Mouse (Mus musculus): ENCODE results near the gene Tcap. TPM values are rescaled to one million over a fixed set of nuclear protein-coding genes. Genes with fewer than 3 reads are reported as not detected.

The Tcap gene
- total RNA-seq, 1 experiment, result 0.45 TPM

GRCm38 (mm10) chr11:98341174-98341573 is 42.4 kb upstream of the Tcap start:
- Histone ChIP-seq H3K4me1 (ENCODE audit: control insufficient read depth in 2 of 2, insufficient read depth in 2 of 2, low read length in 2 of 2, poor library complexity in 1 of 2) (peaks cover 0 to 8% of the 10 kb centered on the region in 2 experiments; a peak in 1 of 4 replicates), H3K9me3 (ENCODE audit: control insufficient read depth, insufficient read depth, low read depth, low read length) (no peaks in the 10 kb centered on the region), H3K27ac (ENCODE audit: insufficient read depth, low read depth, low read length, poor library complexity, severe bottlenecking) (no peak overlapping the region), H3K36me3 (ENCODE audit: control insufficient read depth, insufficient read depth, low read length, poor library complexity, severe bottlenecking) (no peaks in the 10 kb centered on the region), H3K9ac (ENCODE audit: insufficient read depth, low read depth, low read length, poor library complexity, severe bottlenecking) (no peak overlapping the region), H3K4me3 (ENCODE audit: insufficient read depth in 1 of 2, low read depth in 1 of 2, low read length in 2 of 2, poor library complexity in 1 of 2, severe bottlenecking in 1 of 2) (no peak overlapping the region)
- in situ Hi-C loops (cut with MboI; ENCODE audit: low sequenced_read_pairs in 2 of 2, unreplicated experiment in 2 of 2), result loop anchor here in 1 of 2 experiments (5.0 kb wide), 1 partner anchor 74 kb away; no protein-coding TSS in a partner anchor
- TF ChIP-seq CHD2 (IDR thresholded peaks at IDR 0.05; ENCODE audit: low read depth, low read length) (no peak), MAFK (IDR thresholded peaks at IDR 0.05; ENCODE audit: insufficient read depth, low read depth, low read length) (no peak), ZC3H11A (IDR thresholded peaks at IDR 0.05; ENCODE audit: borderline replicate concordance, low read depth, low read length) (no peak), HCFC1 (IDR thresholded peaks at IDR 0.05; ENCODE audit: borderline replicate concordance, insufficient read depth, low read length) (no peak), ZNF384 (IDR thresholded peaks at IDR 0.05; ENCODE audit: low read depth, low read length) (no peak)
- no peak for DNase-seq (ENCODE audit: low read depth, low spot score)

- no peak for TF ChIP-seq MAFK (IDR thresholded peaks at IDR 0.05; ENCODE audit: insufficient read depth, low read depth, low read length)
- TF ChIP-seq ZNF384 (IDR thresholded peaks at IDR 0.05; ENCODE audit: low read depth, low read length), result peak; percentile 70; the same call in 1 of the 2 replicates
- TF ChIP-seq CHD2 (IDR thresholded peaks at IDR 0.05; ENCODE audit: low read depth, low read length), result peak; percentile 61; the same call in 1 of the 2 replicates
- TF ChIP-seq HCFC1 (IDR thresholded peaks at IDR 0.05; ENCODE audit: borderline replicate concordance, insufficient read depth, low read length), result peak; percentile 71; the same call in 1 of the 2 replicates
- peak; percentile 66; the same call in 1 of the 2 replicates for TF ChIP-seq ZC3H11A (IDR thresholded peaks at IDR 0.05; ENCODE audit: borderline replicate concordance, low read depth, low read length)
- in situ Hi-C loops (cut with MboI; ENCODE audit: low sequenced_read_pairs in 2 of 2, unreplicated experiment in 2 of 2), result loop anchor here in 1 of 2 experiments (5.0 kb wide), 1 partner anchor 75 kb away; no protein-coding TSS in a partner anchor
- Histone ChIP-seq H3K4me1 (ENCODE audit: control insufficient read depth in 2 of 2, insufficient read depth in 2 of 2, low read length in 2 of 2, poor library complexity in 1 of 2) (peaks cover 0 to 8% of the 10 kb centered on the region in 2 experiments; a peak in 1 of 4 replicates), H3K36me3 (ENCODE audit: control insufficient read depth, insufficient read depth, low read length, poor library complexity, severe bottlenecking) (no peaks in the 10 kb centered on the region), H3K9me3 (ENCODE audit: control insufficient read depth, insufficient read depth, low read depth, low read length) (no peaks in the 10 kb centered on the region), H3K27ac (ENCODE audit: insufficient read depth, low read depth, low read length, poor library complexity, severe bottlenecking) (no peak overlapping the region), H3K9ac (ENCODE audit: insufficient read depth, low read depth, low read length, poor library complexity, severe bottlenecking) (no peak overlapping the region), H3K4me3 (ENCODE audit: insufficient read depth in 1 of 2, low read depth in 1 of 2, low read length in 2 of 2, poor library complexity in 1 of 2, severe bottlenecking in 1 of 2) (peak overlapping the region in 1 of 2 experiments; percentile 19; a peak in 1 of 4 replicates)
- peak; percentile 82 for DNase-seq (ENCODE audit: low read depth, low spot score)
These were observed 41.3 kb upstream of the Tcap start for GRCm38 (mm10) chr11:98342000-98342945.

GRCm38 (mm10) chr11:98345253-98345652 is 38.4 kb upstream of the Tcap start:
- 0 out of 2 replicates have a peak, but pooled peaks have one; percentile 29 for TF ChIP-seq ZC3H11A (IDR thresholded peaks at IDR 0.05; ENCODE audit: borderline replicate concordance, low read depth, low read length)
- TF ChIP-seq ZNF384 (IDR thresholded peaks at IDR 0.05; ENCODE audit: low read depth, low read length), result no peak
- Histone ChIP-seq H3K27ac (ENCODE audit: insufficient read depth, low read depth, low read length, poor library complexity, severe bottlenecking) (no peak overlapping the region), H3K4me3 (ENCODE audit: insufficient read depth in 1 of 2, low read depth in 1 of 2, low read length in 2 of 2, poor library complexity in 1 of 2, severe bottlenecking in 1 of 2) (peak overlapping the region; percentile 15 to 68; a peak in 3 of 4 replicates), H3K9me3 (ENCODE audit: control insufficient read depth, insufficient read depth, low read depth, low read length) (no peaks in the 10 kb centered on the region), H3K36me3 (ENCODE audit: control insufficient read depth, insufficient read depth, low read length, poor library complexity, severe bottlenecking) (no peaks in the 10 kb centered on the region), H3K9ac (ENCODE audit: insufficient read depth, low read depth, low read length, poor library complexity, severe bottlenecking) (no peak overlapping the region), H3K4me1 (ENCODE audit: control insufficient read depth in 2 of 2, insufficient read depth in 2 of 2, low read length in 2 of 2, poor library complexity in 1 of 2) (peaks cover 0 to 10% of the 10 kb centered on the region in 2 experiments; a peak in 1 of 4 replicates)
- peak; percentile 79 for DNase-seq (ENCODE audit: low read depth, low spot score)
- in situ Hi-C loops (cut with MboI; ENCODE audit: low sequenced_read_pairs in 2 of 2, unreplicated experiment in 2 of 2), result no loop called here

- Histone ChIP-seq H3K36me3 (ENCODE audit: control insufficient read depth, insufficient read depth, low read length, poor library complexity, severe bottlenecking) (no peaks in the 10 kb centered on the region), H3K9ac (ENCODE audit: insufficient read depth, low read depth, low read length, poor library complexity, severe bottlenecking) (no peak overlapping the region), H3K4me3 (ENCODE audit: insufficient read depth in 1 of 2, low read depth in 1 of 2, low read length in 2 of 2, poor library complexity in 1 of 2, severe bottlenecking in 1 of 2) (no peak overlapping the region), H3K27ac (ENCODE audit: insufficient read depth, low read depth, low read length, poor library complexity, severe bottlenecking) (no peak overlapping the region), H3K4me1 (ENCODE audit: control insufficient read depth in 2 of 2, insufficient read depth in 2 of 2, low read length in 2 of 2, poor library complexity in 1 of 2) (peaks cover 0 to 10% of the 10 kb centered on the region in 2 experiments; a peak in 1 of 4 replicates), H3K9me3 (ENCODE audit: control insufficient read depth, insufficient read depth, low read depth, low read length) (no peaks in the 10 kb centered on the region)
- in situ Hi-C loops (cut with MboI; ENCODE audit: low sequenced_read_pairs in 2 of 2, unreplicated experiment in 2 of 2), result no loop called here
- DNase-seq (ENCODE audit: low read depth, low spot score), result no peak
- TF ChIP-seq ZNF384 (IDR thresholded peaks at IDR 0.05; ENCODE audit: low read depth, low read length) (no peak), MAFK (IDR thresholded peaks at IDR 0.05; ENCODE audit: insufficient read depth, low read depth, low read length) (no peak), HCFC1 (IDR thresholded peaks at IDR 0.05; ENCODE audit: borderline replicate concordance, insufficient read depth, low read length) (no peak), CHD2 (IDR thresholded peaks at IDR 0.05; ENCODE audit: low read depth, low read length) (no peak), ZC3H11A (IDR thresholded peaks at IDR 0.05; ENCODE audit: borderline replicate concordance, low read depth, low read length) (no peak)
These were observed 37.4 kb upstream of the Tcap start for GRCm38 (mm10) chr11:98346168-98346567.
